Mouse (Mus musculus) midbrain, embryonic 11.5 days (tissue): ENCODE data around the gene Rmi1. TPM values are rescaled to one million over a fixed set of nuclear protein-coding genes. Genes with fewer than 3 reads are reported as not detected.
"Not testable (repeated sequence)": the region's sequence is repeated elsewhere in the genome, so short reads cannot be mapped to it uniquely, and the experiment has no call there.

Source experiments
- ATAC-seq: fragments of 200-750 bp; cut with Nextera tagmentation; 2 replicates; pipeline ENCODE4 v1.8.0; 2017; ENCODE audit warnings: moderate TSS enrichment, moderate library complexity; ENCODE audit not compliant: low FRiP score
- DNase-seq: peaks from one replicate; pipeline ENCODE4 v3.0.0; 2015; ENCODE audit warnings: low spot score; ENCODE audit errors: missing footprints
- H3K27ac ChIP-seq: fragments of 300-500 bp; sonication (generic); 2 replicates; pipeline ENCODE4 v1.5.1; 2014; ENCODE audit warnings: low read depth, low read length
- H3K27me3 ChIP-seq: fragments of 300-500 bp; sonication (generic); 2 replicates; pipeline ENCODE4 v1.6.1; 2014; ENCODE audit warnings: mild to moderate bottlenecking, low read length, moderate library complexity, mixed read lengths; ENCODE audit not compliant: control insufficient read depth, insufficient read depth
- H3K36me3 ChIP-seq: fragments of 300-500 bp; sonication (generic); 2 replicates; pipeline ENCODE4 v1.6.1; 2014; ENCODE audit warnings: mild to moderate bottlenecking, low read length, moderate library complexity, mixed read lengths; ENCODE audit not compliant: control insufficient read depth, insufficient read depth
- H3K4me1 ChIP-seq: fragments of 300-500 bp; sonication (generic); 2 replicates; pipeline ENCODE4 v1.6.1; 2014; ENCODE audit warnings: low read length; ENCODE audit not compliant: control insufficient read depth, insufficient read depth
- H3K4me2 ChIP-seq: fragments of 300-500 bp; sonication (generic); 2 replicates; pipeline ENCODE4 v1.6.1; 2014; ENCODE audit warnings: mild to moderate bottlenecking, moderate library complexity
- H3K4me3 ChIP-seq: fragments of 300-500 bp; sonication (generic); 2 replicates; pipeline ENCODE4 v1.5.1; 2014; ENCODE audit warnings: low read depth, low read length
- H3K9ac ChIP-seq: fragments of 300-500 bp; sonication (generic); 2 replicates; pipeline ENCODE4 v1.6.1; 2014; ENCODE audit warnings: low read length
- H3K9me3 ChIP-seq: fragments of 300-500 bp; sonication (generic); 2 replicates; pipeline ENCODE4 v1.6.1; 2016; ENCODE audit warnings: low read length; ENCODE audit not compliant: control insufficient read depth
- WGBS: fragments of 180-500 bp; shearing (Covaris S2); extraction: QIAGEN DNeasy Blood & Tissue Kit; methylation state at CpG from one replicate; pipeline ENCODE4 v1.1.7; 2014; 5-methylcytosine and 5-hydroxymethylcytosine counted together
- polyA plus RNA-seq: library from polyadenylated mRNA; unstranded; fragments of >200 nt; fragmentation: Nextera tagmentation; extraction: Ambion mirVana; gene quantifications from 2 replicates; pipeline ENCODE4 v1.2.1, GENCODE M21; 2014

The Rmi1 gene
- polyA plus RNA-seq, 1 experiment from 2014 or later = 34.1 TPM

GRCm38 (mm10) chr13:58446541-58446940, 44.5 kb downstream of the Rmi1 start:
- Histone ChIP-seq H3K36me3 (no peaks in the 10 kb centered on the region), H3K9me3 (no peaks in the 10 kb centered on the region), H3K4me2 (no peak overlapping the region), H3K4me3 (no peak overlapping the region), H3K27me3 (no peaks in the 10 kb centered on the region), H3K27ac (no peak overlapping the region), H3K9ac (no peak overlapping the region), H3K4me1 (peaks cover 7% of the 10 kb centered on the region)
- no peak for ATAC-seq
- no peak for DNase-seq
- WGBS = 73% methylated on average over 2 of the region's 2 CpGs

GRCm38 (mm10) chr13:58450459-58451182, 48.6 kb downstream of the Rmi1 start:
- Histone ChIP-seq H3K4me3 (no peak overlapping the region), H3K36me3 (no peaks in the 10 kb centered on the region), H3K27me3 (peaks cover 19% of the 10 kb centered on the region), H3K9me3 (no peaks in the 10 kb centered on the region), H3K4me2 (peak overlapping the region; percentile 22; the same call in 1 of the 2 replicates), H3K4me1 (peaks cover 11% of the 10 kb centered on the region), H3K27ac (no peak overlapping the region), H3K9ac (no peak overlapping the region)
- 0 out of 2 replicates have a peak, but pooled peaks have one; percentile 33 for ATAC-seq
- DNase-seq = peak; percentile 84
- 41% methylated on average over 22 of the region's 22 CpGs for WGBS

- peaks cover 19% of the 10 kb centered on the region for H3K27me3 ChIP-seq
- H3K4me2 ChIP-seq = no peak overlapping the region
- WGBS = 68% methylated on average over 4 of the region's 4 CpGs
- H3K27ac ChIP-seq = no peak overlapping the region
- no peak overlapping the region for H3K4me3 ChIP-seq
- H3K36me3 ChIP-seq = no peaks in the 10 kb centered on the region
- DNase-seq (no peak), ATAC-seq (no peak)
- no peaks in the 10 kb centered on the region for H3K9me3 ChIP-seq
- H3K4me1 ChIP-seq = peaks cover 11% of the 10 kb centered on the region
- H3K9ac ChIP-seq = no peak overlapping the region
Measured at GRCm38 (mm10) chr13:58452246-58452645, 50.2 kb downstream of the Rmi1 start.

- H3K36me3 ChIP-seq = no peaks in the 10 kb centered on the region
- DNase-seq (peak; percentile 92), ATAC-seq (no peak)
- no peaks in the 10 kb centered on the region for H3K9me3 ChIP-seq
- H3K27me3 ChIP-seq = peaks cover 19% of the 10 kb centered on the region
- H3K9ac ChIP-seq = no peak overlapping the region
- H3K4me1 ChIP-seq = peaks cover 11% of the 10 kb centered on the region
- peak overlapping the region; percentile 6; the same call in 1 of the 2 replicates for H3K4me3 ChIP-seq
- 12% methylated on average over 32 of the region's 32 CpGs for WGBS
- peak overlapping the region; percentile 37 for H3K4me2 ChIP-seq
- H3K27ac ChIP-seq = no peak overlapping the region
Measured at GRCm38 (mm10) chr13:58452651-58453413, 50.8 kb downstream of the Rmi1 start.

GRCm38 (mm10) chr13:58453541-58453940, 51.5 kb downstream of the Rmi1 start:
- peaks cover 19% of the 10 kb centered on the region for H3K27me3 ChIP-seq
- 35% methylated on average over 10 of the region's 10 CpGs for WGBS
- DNase-seq = peak; percentile 89
- no peak overlapping the region for H3K9ac ChIP-seq
- no peak overlapping the region for H3K27ac ChIP-seq
- H3K4me1 ChIP-seq = peaks cover 11% of the 10 kb centered on the region
- ATAC-seq = no peak
- H3K4me3 ChIP-seq = no peak overlapping the region
- no peaks in the 10 kb centered on the region for H3K9me3 ChIP-seq
- H3K36me3 ChIP-seq = no peaks in the 10 kb centered on the region
- H3K4me2 ChIP-seq = no peak overlapping the region

GRCm38 (mm10) chr13:58456547-58456946, 54.5 kb downstream of the Rmi1 start:
- H3K27me3 ChIP-seq = peaks cover 19% of the 10 kb centered on the region
- ATAC-seq (no peak), DNase-seq (no peak)
- no peak overlapping the region for H3K9ac ChIP-seq
- no peak overlapping the region for H3K4me2 ChIP-seq
- WGBS = 67% methylated on average over 10 of the region's 10 CpGs
- H3K4me1 ChIP-seq = peaks cover 5% of the 10 kb centered on the region; the same call in 1 of the 2 replicates
- H3K27ac ChIP-seq = no peak overlapping the region
- H3K9me3 ChIP-seq = no peaks in the 10 kb centered on the region
- H3K36me3 ChIP-seq = no peaks in the 10 kb centered on the region
- no peak overlapping the region for H3K4me3 ChIP-seq

GRCm38 (mm10) chr13:58458811-58459210, 56.8 kb downstream of the Rmi1 start:
- not testable (repeated sequence) for H3K27ac ChIP-seq, H3K4me3 ChIP-seq, H3K27me3 ChIP-seq, H3K36me3 ChIP-seq, DNase-seq, H3K9ac ChIP-seq, H3K4me1 ChIP-seq, ATAC-seq, H3K9me3 ChIP-seq, H3K4me2 ChIP-seq
- 94% methylated on average over 5 of the region's 6 CpGs for WGBS
